Mouse (Mus musculus): Measurements from ENCODE around the gene Sass6.

DNA sequence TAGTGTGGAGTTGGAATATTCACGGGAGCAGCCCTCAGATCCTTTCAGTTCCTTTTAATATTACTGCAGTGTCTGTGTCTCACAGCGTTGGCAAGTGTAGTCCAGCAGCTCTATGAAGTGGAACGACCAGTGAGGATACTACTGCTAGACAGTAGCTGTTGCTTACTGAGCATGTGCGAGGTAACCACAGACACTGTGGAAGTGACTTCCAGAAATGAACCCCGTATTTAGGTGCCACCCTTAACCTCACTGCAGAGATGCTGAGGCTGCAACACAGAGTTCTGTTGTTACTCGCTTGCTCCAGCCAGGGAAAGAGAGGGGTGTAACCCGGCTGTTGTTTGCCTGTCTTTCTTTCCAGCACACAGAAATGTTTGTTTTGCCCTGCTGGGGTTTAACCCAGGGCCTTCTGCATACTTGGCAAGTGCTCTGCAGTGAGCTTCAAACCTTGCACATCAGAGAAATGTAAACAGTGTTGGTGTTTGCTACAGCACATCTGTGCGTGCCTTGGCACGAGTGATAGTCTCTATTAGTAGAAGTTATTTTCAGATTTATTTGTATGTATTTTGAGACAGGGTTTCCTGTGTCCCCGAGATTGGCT lies 19.6 kb downstream of the Sass6 start, which contains the start of gene Trmt13:
- TF ChIP-seq MXI1 (IDR thresholded peaks at IDR 0.05; ENCODE audit: low read depth, low read length), result no peak
- TF ChIP-seq MAX (IDR thresholded peaks at IDR 0.05; ENCODE audit: low read length), result no peak
- TF ChIP-seq MAFK (IDR thresholded peaks at IDR 0.05; ENCODE audit: insufficient replicate concordance, low read length), result no peak
- no peak for TF ChIP-seq MEF2A (IDR thresholded peaks at IDR 0.05; ENCODE audit: borderline replicate concordance, low read depth, low read length)
- no peak for TF ChIP-seq CTCF (conservative IDR thresholded peaks at IDR 0.05 in 1 of 2, IDR thresholded peaks at IDR 0.05 in 1 of 2; ENCODE audit: low read depth in 2 of 2, low read length in 2 of 2)
